Mouse (Mus musculus): ENCODE results near the gene Gm14214. TPM values are rescaled to one million over a fixed set of nuclear protein-coding genes. Genes with fewer than 3 reads are reported as not detected.

Gene Gm14214
- polyA plus RNA-seq, 1 experiment = not detected

- Histone ChIP-seq H3K36me3 (replicated peaks; ENCODE audit: low read length) (no peaks in the 10 kb centered on the region), H3K9me3 (no peaks in the 10 kb centered on the region), H3K4me1 (peaks cover 47% of the 10 kb centered on the region), H3K27me3 (replicated peaks) (peaks cover 16% of the 10 kb centered on the region), H3K4me3 (replicated peaks) (no peak overlapping the region)
- TF ChIP-seq FLI1 (IDR thresholded peaks at IDR 0.05; ENCODE audit: low read length) (no peak), GATA1 (IDR thresholded peaks at IDR 0.05; ENCODE audit: borderline replicate concordance, low read length) (no peak)
Observed at GRCm38 (mm10) chr2:154735986-154736385, 33.8 kb downstream of the Gm14214 start.

- H3K4me1 ChIP-seq = peaks cover 47% of the 10 kb centered on the region
- H3K4me3 ChIP-seq (replicated peaks) = no peak overlapping the region
- peaks cover 16% of the 10 kb centered on the region for H3K27me3 ChIP-seq (replicated peaks)
- no peaks in the 10 kb centered on the region for H3K9me3 ChIP-seq
- TF ChIP-seq GATA1 (IDR thresholded peaks at IDR 0.05; ENCODE audit: borderline replicate concordance, low read length) (no peak), FLI1 (IDR thresholded peaks at IDR 0.05; ENCODE audit: low read length) (no peak)
- H3K36me3 ChIP-seq (replicated peaks; ENCODE audit: low read length) = no peaks in the 10 kb centered on the region
Observed at GRCm38 (mm10) chr2:154735416-154735815, 34.4 kb downstream of the Gm14214 start.

GRCm38 (mm10) chr2:154734977-154735376, 34.9 kb downstream of the Gm14214 start:
- Histone ChIP-seq H3K9me3 (no peaks in the 10 kb centered on the region), H3K4me3 (replicated peaks) (no peak overlapping the region), H3K27me3 (replicated peaks) (peaks cover 16% of the 10 kb centered on the region), H3K36me3 (replicated peaks; ENCODE audit: low read length) (no peaks in the 10 kb centered on the region), H3K4me1 (peaks cover 47% of the 10 kb centered on the region)
- TF ChIP-seq FLI1 (IDR thresholded peaks at IDR 0.05; ENCODE audit: low read length) = no peak
- TF ChIP-seq GATA1 (IDR thresholded peaks at IDR 0.05; ENCODE audit: borderline replicate concordance, low read length) = no peak

GRCm38 (mm10) chr2:154732503-154733141, 37.2 kb downstream of the Gm14214 start:
- Histone ChIP-seq H3K36me3 (replicated peaks; ENCODE audit: low read length) (no peaks in the 10 kb centered on the region), H3K4me1 (peaks cover 35% of the 10 kb centered on the region), H3K4me3 (replicated peaks) (peak overlapping the region; percentile 69), H3K9me3 (no peaks in the 10 kb centered on the region), H3K27me3 (replicated peaks) (peaks cover 17% of the 10 kb centered on the region)
- TF ChIP-seq FLI1 (IDR thresholded peaks at IDR 0.05; ENCODE audit: low read length) (no peak), GATA1 (IDR thresholded peaks at IDR 0.05; ENCODE audit: borderline replicate concordance, low read length) (no peak)

- no peaks in the 10 kb centered on the region for H3K36me3 ChIP-seq (replicated peaks; ENCODE audit: low read length)
- TF ChIP-seq FLI1 (IDR thresholded peaks at IDR 0.05; ENCODE audit: low read length) = no peak
- TF ChIP-seq GATA1 (IDR thresholded peaks at IDR 0.05; ENCODE audit: borderline replicate concordance, low read length) = no peak
- H3K4me3 ChIP-seq (replicated peaks) = no peak overlapping the region
- peaks cover 17% of the 10 kb centered on the region for H3K27me3 ChIP-seq (replicated peaks)
- H3K4me1 ChIP-seq = peaks cover 35% of the 10 kb centered on the region
- H3K9me3 ChIP-seq = no peaks in the 10 kb centered on the region
Observed at GRCm38 (mm10) chr2:154731916-154732315, 37.9 kb downstream of the Gm14214 start.

GRCm38 (mm10) chr2:154730841-154731240, 39.0 kb downstream of the Gm14214 start:
- TF ChIP-seq FLI1 (IDR thresholded peaks at IDR 0.05; ENCODE audit: low read length) (no peak), GATA1 (IDR thresholded peaks at IDR 0.05; ENCODE audit: borderline replicate concordance, low read length) (no peak)

GRCm38 (mm10) chr2:154729737-154730136, 40.1 kb downstream of the Gm14214 start:
- Histone ChIP-seq H3K4me1 (peaks cover 29% of the 10 kb centered on the region), H3K4me3 (replicated peaks) (no peak overlapping the region), H3K9me3 (peaks cover 4% of the 10 kb centered on the region; the same call in 1 of the 2 replicates), H3K36me3 (replicated peaks; ENCODE audit: low read length) (no peaks in the 10 kb centered on the region), H3K27me3 (replicated peaks) (peaks cover 13% of the 10 kb centered on the region)
- TF ChIP-seq GATA1 (IDR thresholded peaks at IDR 0.05; ENCODE audit: borderline replicate concordance, low read length) (no peak), FLI1 (IDR thresholded peaks at IDR 0.05; ENCODE audit: low read length) (no peak)

More at GRCm38 (mm10) chr2:154730841-154731240, 39.0 kb downstream of the Gm14214 start:
- no peaks in the 10 kb centered on the region for H3K36me3 ChIP-seq (replicated peaks; ENCODE audit: low read length)
- no peaks in the 10 kb centered on the region for H3K9me3 ChIP-seq
- H3K27me3 ChIP-seq (replicated peaks) = peaks cover 15% of the 10 kb centered on the region
- no peak overlapping the region for H3K4me3 ChIP-seq (replicated peaks)
- H3K4me1 ChIP-seq = peaks cover 29% of the 10 kb centered on the region

- Histone ChIP-seq H3K36me3 (replicated peaks; ENCODE audit: low read length) (no peaks in the 10 kb centered on the region), H3K27me3 (replicated peaks) (peaks cover 38% of the 10 kb centered on the region), H3K4me1 (0 out of 2 replicates have a peak, but pooled peaks cover under 1% of the 10 kb centered on the region), H3K4me3 (replicated peaks) (no peak overlapping the region), H3K9me3 (peaks cover 4% of the 10 kb centered on the region; the same call in 1 of the 2 replicates)
- TF ChIP-seq GATA1 (IDR thresholded peaks at IDR 0.05; ENCODE audit: borderline replicate concordance, low read length) = no peak
- no peak for TF ChIP-seq FLI1 (IDR thresholded peaks at IDR 0.05; ENCODE audit: low read length)
Observed at GRCm38 (mm10) chr2:154723473-154723872, 46.4 kb downstream of the Gm14214 start.

GRCm38 (mm10) chr2:154720315-154720714, 49.5 kb downstream of the Gm14214 start:
- Histone ChIP-seq H3K27me3 (replicated peaks) (peaks cover 54% of the 10 kb centered on the region), H3K9me3 (peaks cover 2% of the 10 kb centered on the region; the same call in 1 of the 2 replicates), H3K4me1 (peaks cover 10% of the 10 kb centered on the region), H3K4me3 (replicated peaks) (no peak overlapping the region), H3K36me3 (replicated peaks; ENCODE audit: low read length) (no peaks in the 10 kb centered on the region)
- TF ChIP-seq GATA1 (IDR thresholded peaks at IDR 0.05; ENCODE audit: borderline replicate concordance, low read length) (no peak), FLI1 (IDR thresholded peaks at IDR 0.05; ENCODE audit: low read length) (no peak)

Other genes starting within 250 kb of the Gm14214 start
- gene 1700003F12Rik, start 222.9 kb downstream of the Gm14214 start, polyA plus RNA-seq (2012; ENCODE audit: insufficient read depth, low replicate concordance) = 10.8 TPM in 1 of 2 replicates, not detected in the other
- 0.16 TPM in 1 of 2 replicates, not detected in the other for gene Actl10, start 218.3 kb downstream of the Gm14214 start, polyA plus RNA-seq (2012; ENCODE audit: insufficient read depth, low replicate concordance)
- 0.31 TPM in 1 of 2 replicates, not detected in the other for gene Necab3, start 211.1 kb downstream of the Gm14214 start, polyA plus RNA-seq (2012; ENCODE audit: insufficient read depth, low replicate concordance)
- 24.2 and 31.3 TPM in 2 replicates for gene E2f1, start 200.1 kb downstream of the Gm14214 start, polyA plus RNA-seq (2012; ENCODE audit: insufficient read depth, low replicate concordance)
- gene Pxmp4, start 166.3 kb downstream of the Gm14214 start, polyA plus RNA-seq (2012; ENCODE audit: insufficient read depth, low replicate concordance) = 8.5 and 10.5 TPM in 2 replicates
- gene Zfp341, start 156.7 kb downstream of the Gm14214 start, polyA plus RNA-seq (2012; ENCODE audit: insufficient read depth, low replicate concordance) = 4.0 and 4.4 TPM in 2 replicates
- gene 4930519P11Rik, start 156.6 kb downstream of the Gm14214 start, polyA plus RNA-seq (2012; ENCODE audit: insufficient read depth, low replicate concordance) = 1.6 and 14.8 TPM in 2 replicates
- 131 and 221 TPM in 2 replicates for gene Chmp4b, start 118.3 kb downstream of the Gm14214 start, polyA plus RNA-seq (2012; ENCODE audit: insufficient read depth, low replicate concordance)
- gene Raly, start 21.1 kb upstream of the Gm14214 start, polyA plus RNA-seq (2012; ENCODE audit: insufficient read depth, low replicate concordance) = 378 and 462 TPM in 2 replicates
- gene a, start 21.4 kb upstream of the Gm14214 start, polyA plus RNA-seq (2012; ENCODE audit: insufficient read depth, low replicate concordance) = 1.6 TPM in 1 of 2 replicates, not detected in the other
- gene Eif2s2, start 122.9 kb upstream of the Gm14214 start, polyA plus RNA-seq (2012; ENCODE audit: insufficient read depth, low replicate concordance) = 8.0 and 28.7 TPM in 2 replicates
- not detected in 2 replicates for gene Gm14226, start 248.2 kb upstream of the Gm14214 start, polyA plus RNA-seq (2012; ENCODE audit: insufficient read depth, low replicate concordance)

All from megakaryocyte, embryonic 14.5 days (primary cell).